ENCODE assay signal across 14 mouse cellular contexts in genomic region chr14:47369741-47370140, GRCm38 (mm10).
"Had no signal": no experiment of that assay in that cellular context is flagged by ENCODE, and none has a peak within 500 bp of the region (broad histone marks: within the 10 kb centered on the region; RNA-seq: fewer than 3 reads in every experiment).

No protein-coding gene starts in this region.

- DNase-seq: kidney, adult 2 months; kidney, postnatal 25 days; layer of hippocampus, adult 9-11 months; liver, postnatal 0 days; lung, embryonic 14.5 days; midbrain, embryonic 14.5 days; retina, postnatal 1 day; right cerebral cortex, postnatal 25 days had no signal

- H3K36me3 ChIP-seq: limb, embryonic 12.5 days; limb, embryonic 15.5 days; neural tube, embryonic 12.5 days had no signal

- H3K4me3 ChIP-seq: layer of hippocampus, adult 2 months; limb, embryonic 12.5 days; limb, embryonic 15.5 days; neural tube, embryonic 12.5 days had no signal

- H3K27ac ChIP-seq: kidney, postnatal 0 days; layer of hippocampus, adult 2 months; limb, embryonic 12.5 days; limb, embryonic 15.5 days; liver, embryonic 14.5 days; neural tube, embryonic 12.5 days had no signal
